Mouse (Mus musculus): Measurements from ENCODE around the gene Dnajc17.

Gene Dnajc17

GRCm38 (mm10) chr2:119208344-119209175 is at the start of gene Dnajc17, which contains the start of gene Zfyve19:
Gene Dnajc17, minus strand, starts transcription at chr2:119208795.
Gene Zfyve19, plus strand, starts transcription at chr2:119208617.
- H3K27me3 ChIP-seq (ENCODE audit: control insufficient read depth, insufficient read depth, low read length, poor library complexity, severe bottlenecking), result no peaks in the 10 kb centered on the region
- DNase-seq (ENCODE audit: low read depth, low spot score), result peak; percentile 95
- H3K36me3 ChIP-seq (ENCODE audit: control insufficient read depth, insufficient read depth, low read length, poor library complexity, severe bottlenecking), result no peaks in the 10 kb centered on the region; the same call in 1 of the 2 replicates

- peaks cover 2% of the 10 kb centered on the region for H3K27me3 ChIP-seq (ENCODE audit: control insufficient read depth, insufficient read depth, low read length, poor library complexity, severe bottlenecking)
- DNase-seq (ENCODE audit: low read depth, low spot score), result no peak
- H3K36me3 ChIP-seq (ENCODE audit: control insufficient read depth, insufficient read depth, low read length, poor library complexity, severe bottlenecking), result no peaks in the 10 kb centered on the region
Measured at GRCm38 (mm10) chr2:119254976-119255375, 46.4 kb upstream of the Dnajc17 start.

- peak; percentile 89 for DNase-seq (ENCODE audit: low read depth, low spot score)
Measured at GRCm38 (mm10) chr2:119250826-119251478, 42.4 kb upstream of the Dnajc17 start.

GRCm38 (mm10) chr2:119250377-119250776 is 41.8 kb upstream of the Dnajc17 start:
- H3K36me3 ChIP-seq (ENCODE audit: control insufficient read depth, insufficient read depth, low read length, poor library complexity, severe bottlenecking), result no peaks in the 10 kb centered on the region
- H3K27me3 ChIP-seq (ENCODE audit: control insufficient read depth, insufficient read depth, low read length, poor library complexity, severe bottlenecking), result peaks cover 2% of the 10 kb centered on the region; the same call in 1 of the 2 replicates
- no peak for DNase-seq (ENCODE audit: low read depth, low spot score)

More at GRCm38 (mm10) chr2:119250826-119251478, 42.4 kb upstream of the Dnajc17 start:
- H3K36me3 ChIP-seq (ENCODE audit: control insufficient read depth, insufficient read depth, low read length, poor library complexity, severe bottlenecking), result no peaks in the 10 kb centered on the region
- peaks cover 2% of the 10 kb centered on the region; the same call in 1 of the 2 replicates for H3K27me3 ChIP-seq (ENCODE audit: control insufficient read depth, insufficient read depth, low read length, poor library complexity, severe bottlenecking)

GRCm38 (mm10) chr2:119249592-119250061 is 41.0 kb upstream of the Dnajc17 start:
- DNase-seq (ENCODE audit: low read depth, low spot score), result no peak
- Histone ChIP-seq H3K36me3 (ENCODE audit: control insufficient read depth, insufficient read depth, low read length, poor library complexity, severe bottlenecking) (no peaks in the 10 kb centered on the region), H3K27me3 (ENCODE audit: control insufficient read depth, insufficient read depth, low read length, poor library complexity, severe bottlenecking) (peaks cover 2% of the 10 kb centered on the region; the same call in 1 of the 2 replicates)

- Histone ChIP-seq H3K27me3 (ENCODE audit: control insufficient read depth, insufficient read depth, low read length, poor library complexity, severe bottlenecking) (peaks cover 2% of the 10 kb centered on the region; the same call in 1 of the 2 replicates), H3K36me3 (ENCODE audit: control insufficient read depth, insufficient read depth, low read length, poor library complexity, severe bottlenecking) (no peaks in the 10 kb centered on the region)
- DNase-seq (ENCODE audit: low read depth, low spot score), result no peak
Measured at GRCm38 (mm10) chr2:119247904-119248303, 39.3 kb upstream of the Dnajc17 start.

GRCm38 (mm10) chr2:119245246-119245645 is 36.7 kb upstream of the Dnajc17 start:
- no peaks in the 10 kb centered on the region for H3K27me3 ChIP-seq (ENCODE audit: control insufficient read depth, insufficient read depth, low read length, poor library complexity, severe bottlenecking)
- DNase-seq (ENCODE audit: low read depth, low spot score), result no peak
- no peaks in the 10 kb centered on the region for H3K36me3 ChIP-seq (ENCODE audit: control insufficient read depth, insufficient read depth, low read length, poor library complexity, severe bottlenecking)

GRCm38 (mm10) chr2:119242548-119242947 is 34.0 kb upstream of the Dnajc17 start:
- H3K27me3 ChIP-seq (ENCODE audit: control insufficient read depth, insufficient read depth, low read length, poor library complexity, severe bottlenecking), result no peaks in the 10 kb centered on the region
- DNase-seq (ENCODE audit: low read depth, low spot score), result no peak
- no peaks in the 10 kb centered on the region for H3K36me3 ChIP-seq (ENCODE audit: control insufficient read depth, insufficient read depth, low read length, poor library complexity, severe bottlenecking)

GRCm38 (mm10) chr2:119240819-119241186 is 32.2 kb upstream of the Dnajc17 start:
- DNase-seq (ENCODE audit: low read depth, low spot score), result no peak
- no peaks in the 10 kb centered on the region for H3K27me3 ChIP-seq (ENCODE audit: control insufficient read depth, insufficient read depth, low read length, poor library complexity, severe bottlenecking)
- H3K36me3 ChIP-seq (ENCODE audit: control insufficient read depth, insufficient read depth, low read length, poor library complexity, severe bottlenecking), result no peaks in the 10 kb centered on the region

GRCm38 (mm10) chr2:119240075-119240818 is 31.7 kb upstream of the Dnajc17 start:
- DNase-seq (ENCODE audit: low read depth, low spot score), result no peak
- Histone ChIP-seq H3K27me3 (ENCODE audit: control insufficient read depth, insufficient read depth, low read length, poor library complexity, severe bottlenecking) (no peaks in the 10 kb centered on the region), H3K36me3 (ENCODE audit: control insufficient read depth, insufficient read depth, low read length, poor library complexity, severe bottlenecking) (no peaks in the 10 kb centered on the region)

GRCm38 (mm10) chr2:119238671-119239070 is 30.1 kb upstream of the Dnajc17 start:
- Histone ChIP-seq H3K27me3 (ENCODE audit: control insufficient read depth, insufficient read depth, low read length, poor library complexity, severe bottlenecking) (no peaks in the 10 kb centered on the region), H3K36me3 (ENCODE audit: control insufficient read depth, insufficient read depth, low read length, poor library complexity, severe bottlenecking) (no peaks in the 10 kb centered on the region)
- DNase-seq (ENCODE audit: low read depth, low spot score), result no peak

GRCm38 (mm10) chr2:119237871-119238220 is 29.3 kb upstream of the Dnajc17 start:
- no peaks in the 10 kb centered on the region for H3K27me3 ChIP-seq (ENCODE audit: control insufficient read depth, insufficient read depth, low read length, poor library complexity, severe bottlenecking)
- no peaks in the 10 kb centered on the region for H3K36me3 ChIP-seq (ENCODE audit: control insufficient read depth, insufficient read depth, low read length, poor library complexity, severe bottlenecking)
- DNase-seq (ENCODE audit: low read depth, low spot score), result peak; percentile 10

GRCm38 (mm10) chr2:119237210-119237870 is 28.7 kb upstream of the Dnajc17 start, which contains the start of gene Spint1:
Gene Spint1, plus strand, starts transcription at chr2:119237362.
- Histone ChIP-seq H3K36me3 (ENCODE audit: control insufficient read depth, insufficient read depth, low read length, poor library complexity, severe bottlenecking) (no peaks in the 10 kb centered on the region), H3K27me3 (ENCODE audit: control insufficient read depth, insufficient read depth, low read length, poor library complexity, severe bottlenecking) (no peaks in the 10 kb centered on the region)
- peak; percentile 19 for DNase-seq (ENCODE audit: low read depth, low spot score)

GRCm38 (mm10) chr2:119236682-119237209 is 28.2 kb upstream of the Dnajc17 start:
- DNase-seq (ENCODE audit: low read depth, low spot score), result no peak
- H3K36me3 ChIP-seq (ENCODE audit: control insufficient read depth, insufficient read depth, low read length, poor library complexity, severe bottlenecking), result no peaks in the 10 kb centered on the region

More at GRCm38 (mm10) chr2:119236682-119237209, 28.2 kb upstream of the Dnajc17 start:
- no peaks in the 10 kb centered on the region for H3K27me3 ChIP-seq (ENCODE audit: control insufficient read depth, insufficient read depth, low read length, poor library complexity, severe bottlenecking)

All from splenic B cell, adult 2 months (primary cell).